Mouse (Mus musculus): Measurements from ENCODE around the gene Chsy1.

GRCm38 (mm10) chr7:66218193-66219014 lies 109.1 kb downstream of the Chsy1 start:
- TF ChIP-seq CTCF (IDR thresholded peaks at IDR 0.05) (0 out of 2 replicates have a peak, but pooled peaks have one; percentile 2), EP300 (IDR thresholded peaks at IDR 0.05) (no peak)
